Mouse (Mus musculus) ES-E14 (cell line): ENCODE measurements around the gene Mfsd4b3.
"Not testable (repeated sequence)": the region's sequence is repeated elsewhere in the genome, so short reads cannot be mapped to it uniquely, and the experiment has no call there.

ENCODE experiments used
- CHD2 ChIP-seq: IDR thresholded peaks from 2 replicates; pipeline ENCODE4 v1.6.1; 2014; ENCODE audit warnings: mild to moderate bottlenecking, low read depth, low read length, inconsistent platforms
- HCFC1 ChIP-seq: IDR thresholded peaks from 2 replicates; pipeline ENCODE4 v1.6.1; 2012; ENCODE audit warnings: low read length, inconsistent platforms, borderline replicate concordance; ENCODE audit not compliant: insufficient read depth
- MAFK ChIP-seq: IDR thresholded peaks from 2 replicates; pipeline ENCODE4 v1.6.1; 2014; ENCODE audit warnings: mild to moderate bottlenecking, low read depth, low read length, inconsistent platforms; ENCODE audit not compliant: insufficient read depth
- ZC3H11A ChIP-seq: IDR thresholded peaks from 2 replicates; pipeline ENCODE4 v1.6.1; 2012; ENCODE audit warnings: low read depth, mild to moderate bottlenecking, inconsistent platforms, low read length, borderline replicate concordance

- TF ChIP-seq ZC3H11A, HCFC1, CHD2, MAFK: not testable (repeated sequence)
These were observed 35.4 kb downstream of the Mfsd4b3 start for GRCm38 (mm10) chr10:39924556-39924955.
